Mouse (Mus musculus) megakaryocyte-erythroid progenitor cell, adult 5-6 weeks (primary cell): ENCODE measurements around the gene Rpusd1. TPM values are rescaled to one million over a fixed set of nuclear protein-coding genes. Genes with fewer than 3 reads are reported as not detected.

ENCODE experiments used
- ATAC-seq: replicated peaks from 2 replicates; pipeline ENCODE4 v1.8.0; 2016; ENCODE audit warnings: mild to moderate bottlenecking, inconsistent platforms; ENCODE audit not compliant: severe bottlenecking, poor library complexity, low FRiP score, low TSS enrichment
- total RNA-seq, 2 experiments: library from RNA; stranded (forward) in 1 of 2; stranded (reverse) in 1 of 2; fragments of 200-1000, 215-1000 nt in 1 of 2; fragments of >200 nt in 1 of 2; fragmentation: Nextera tagmentation in 1 of 2; gene quantifications; 2 replicates each; pipeline ENCODE4 v1.2.3; 2014 to 2017

The Rpusd1 gene
- 14.9 and 17.8 TPM in 2 replicates for total RNA-seq (2014; fragmentation: Nextera tagmentation)
- 1.8 and 2.1 TPM in 2 replicates for total RNA-seq (2017)

GRCm38 (mm10) chr17:25727265-25728008 lies at the start of gene Rpusd1, which contains the start of gene Chtf18:
TSS of gene Rpusd1 (plus strand) at chr17:25727670.
TSS of gene Chtf18 (minus strand) at chr17:25727419.
- ATAC-seq: peak; percentile 95

GRCm38 (mm10) chr17:25677969-25678368 lies 49.5 kb upstream of the Rpusd1 start:
- ATAC-seq: no peak

GRCm38 (mm10) chr17:25679818-25680217 lies 47.7 kb upstream of the Rpusd1 start:
- ATAC-seq: no peak

- ATAC-seq: no peak
These were observed 45.8 kb upstream of the Rpusd1 start for GRCm38 (mm10) chr17:25681636-25682035.

GRCm38 (mm10) chr17:25686323-25686722 lies 41.1 kb upstream of the Rpusd1 start:
- ATAC-seq: no peak

DNA sequence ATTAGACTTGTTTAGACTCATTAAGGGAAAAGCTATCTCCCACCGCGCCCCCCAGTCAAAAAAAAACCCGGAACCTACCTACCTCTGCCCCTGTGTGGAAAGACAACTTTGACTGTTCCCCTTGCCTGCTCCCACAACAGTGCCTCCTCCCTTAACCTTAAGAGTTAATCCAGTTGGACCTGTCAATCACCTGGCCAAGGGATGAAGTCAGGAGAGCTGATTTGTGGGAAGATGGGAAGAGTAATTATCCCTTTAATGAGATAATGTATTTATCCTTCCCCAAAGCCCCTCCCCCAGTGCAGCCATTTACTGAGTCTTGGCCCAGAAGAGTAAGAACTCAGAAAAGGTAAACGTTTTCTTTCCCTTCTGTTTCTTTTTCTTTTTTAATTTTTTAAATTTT lies 38.5 kb upstream of the Rpusd1 start:
- no peak for ATAC-seq

GRCm38 (mm10) chr17:25696263-25696662 lies 31.2 kb upstream of the Rpusd1 start:
- no peak for ATAC-seq

- ATAC-seq: peak; percentile 80
These were observed 29.0 kb upstream of the Rpusd1 start for GRCm38 (mm10) chr17:25698446-25698845.

DNA sequence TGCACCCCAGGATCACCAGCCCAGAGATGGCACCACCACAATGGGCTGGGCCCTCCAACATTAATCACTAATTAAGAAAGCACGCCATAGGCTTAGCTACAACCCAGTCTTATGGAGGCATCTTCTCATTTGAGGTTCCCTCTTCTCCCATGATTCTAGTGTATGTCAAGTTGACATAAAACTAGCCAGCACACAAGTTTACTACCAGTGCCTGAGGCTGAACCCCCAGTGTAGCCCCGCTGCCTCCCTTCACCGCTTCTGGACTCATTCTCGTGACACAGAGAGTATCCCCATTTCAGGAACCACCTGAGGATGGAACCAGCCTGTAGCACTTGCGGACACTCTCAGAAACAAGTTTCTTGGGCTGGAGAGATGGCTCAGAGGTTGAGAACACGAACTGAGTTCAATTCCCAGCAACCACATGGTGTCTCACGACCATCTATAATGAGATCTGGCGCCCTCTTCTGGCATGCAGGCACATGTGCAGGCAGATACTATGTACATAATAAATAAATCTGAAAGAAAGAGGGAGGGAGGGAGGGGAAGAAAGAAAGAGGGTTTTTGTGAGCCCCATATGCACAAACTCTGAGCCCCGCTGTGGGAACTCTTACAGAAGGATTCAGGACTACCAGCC lies 26.5 kb upstream of the Rpusd1 start:
- no peak for ATAC-seq

GRCm38 (mm10) chr17:25709994-25710393 lies 17.5 kb upstream of the Rpusd1 start:
- no peak for ATAC-seq

DNA sequence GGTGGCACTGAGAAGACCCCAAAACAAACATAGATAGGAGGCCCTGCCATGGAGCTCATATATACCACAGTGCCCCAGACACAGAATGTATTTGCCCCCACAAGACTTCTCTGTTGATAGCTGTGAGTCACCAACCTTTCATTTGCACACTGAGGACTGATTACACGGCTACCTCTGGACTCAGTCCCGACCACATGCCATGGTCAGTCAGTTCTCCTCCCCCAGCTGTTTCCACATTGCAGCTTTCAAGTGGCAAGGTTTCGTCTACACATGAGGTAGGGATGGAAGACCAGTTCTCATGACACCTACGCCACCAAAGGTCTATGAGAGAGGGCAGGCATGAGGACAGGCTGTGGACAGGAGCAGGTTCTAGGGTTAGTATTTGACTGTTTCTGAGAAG lies 16.3 kb upstream of the Rpusd1 start:
- ATAC-seq: no peak

- no peak for ATAC-seq
These were observed 11.8 kb upstream of the Rpusd1 start for GRCm38 (mm10) chr17:25715627-25716026.

- ATAC-seq: no peak
These were observed 11.3 kb upstream of the Rpusd1 start for GRCm38 (mm10) chr17:25716130-25716529.

- no peak for ATAC-seq
These were observed 10.5 kb upstream of the Rpusd1 start, which contains the start of gene Gng13 for GRCm38 (mm10) chr17:25716711-25717637. TSS of gene Gng13 (plus strand) at chr17:25717171.

- no peak for ATAC-seq
These were observed 9.8 kb upstream of the Rpusd1 start for GRCm38 (mm10) chr17:25717691-25718090.

DNA sequence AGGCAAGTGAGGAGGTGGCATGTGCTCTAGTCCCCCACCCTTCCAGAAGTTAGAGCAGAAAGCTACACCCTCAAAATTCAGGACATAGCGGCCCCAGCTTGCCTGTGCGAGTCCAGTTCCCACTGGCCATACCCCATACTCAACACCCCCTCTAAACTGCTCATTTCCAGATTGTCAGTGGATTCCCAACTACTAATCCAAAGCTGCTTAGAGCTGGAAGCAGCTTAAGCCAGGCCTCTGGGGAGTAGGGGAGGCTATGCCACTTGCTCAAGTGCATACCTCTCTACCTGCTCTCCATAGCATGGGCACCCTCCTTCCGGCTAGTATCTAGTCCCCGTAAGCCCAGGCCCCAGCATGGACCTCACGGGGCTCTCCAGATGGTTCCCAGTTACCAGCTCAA lies 6.0 kb upstream of the Rpusd1 start:
- ATAC-seq: no peak

- no peak for ATAC-seq
These were observed 4.0 kb upstream of the Rpusd1 start for GRCm38 (mm10) chr17:25723470-25723869.

GRCm38 (mm10) chr17:25723919-25724318 lies 3.6 kb upstream of the Rpusd1 start:
- no peak for ATAC-seq

DNA sequence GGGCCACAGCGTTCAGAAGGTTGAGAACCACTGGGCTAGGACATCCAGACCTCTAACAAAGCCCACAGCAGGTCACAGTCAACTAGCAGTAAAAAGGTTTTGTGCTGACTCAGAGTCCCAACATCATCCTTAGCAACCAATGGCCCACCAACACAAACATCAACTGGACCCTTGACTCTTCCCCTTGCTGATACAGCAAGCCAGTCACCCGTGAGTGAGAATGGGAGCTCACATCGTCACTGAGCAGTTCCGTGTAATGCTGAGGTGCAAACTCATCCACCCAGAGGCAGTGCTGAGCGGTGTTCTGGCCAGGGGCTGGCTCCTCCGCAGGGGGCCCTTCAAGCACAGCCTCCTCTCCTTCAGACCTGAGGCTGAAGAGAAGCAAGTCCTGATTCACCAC lies 2.2 kb upstream of the Rpusd1 start:
- ATAC-seq: no peak

GRCm38 (mm10) chr17:25728009-25728270 lies 470 bp downstream of the Rpusd1 start:
- ATAC-seq: no peak
